Mouse (Mus musculus) heart, embryonic 14.5 days (tissue): ENCODE measurements around the gene Glyctk. TPM values are rescaled to one million over a fixed set of nuclear protein-coding genes. Genes with fewer than 3 reads are reported as not detected.
"Not testable (repeated sequence)": the region's sequence is repeated elsewhere in the genome, so short reads cannot be mapped to it uniquely, and the experiment has no call there.

Source experiments
- ATAC-seq: fragments of 200-750 bp; cut with Nextera tagmentation; 2 replicates; pipeline ENCODE4 v1.8.0; 2017; ENCODE audit warnings: low read depth, moderate TSS enrichment; ENCODE audit not compliant: insufficient number of reproducible peaks, insufficient read depth, low FRiP score
- H3K27ac ChIP-seq, 2 experiments: fragments of 200-500 bp in 1 of 2; fragments of 300-500 bp in 1 of 2; sonication (generic) in 1 of 2; replicated peaks in 1 of 2; 2 replicates each; pipeline ENCODE4 v1.5.1; 2012 to 2014; ENCODE audit warnings: low read depth in 2 of 2, low read length in 2 of 2, control low read depth in 1 of 2, mild to moderate bottlenecking in 1 of 2, mixed read lengths in 1 of 2; ENCODE audit not compliant: control insufficient read depth in 1 of 2, insufficient read depth in 1 of 2
- H3K27me3 ChIP-seq: fragments of 300-500 bp; sonication (generic); 2 replicates; pipeline ENCODE4 v1.6.1; 2014; ENCODE audit warnings: mild to moderate bottlenecking, low read length, control low read depth; ENCODE audit not compliant: control insufficient read depth, insufficient read depth
- H3K36me3 ChIP-seq: fragments of 300-500 bp; sonication (generic); 2 replicates; pipeline ENCODE4 v1.6.1; 2014; ENCODE audit warnings: mild to moderate bottlenecking, control low read depth, low read length, mixed read lengths; ENCODE audit not compliant: control insufficient read depth, insufficient read depth
- H3K4me1 ChIP-seq, 2 experiments: fragments of 200-500 bp in 1 of 2; fragments of 300-500 bp in 1 of 2; sonication (generic) in 1 of 2; 2 replicates each; pipeline ENCODE4 v1.6.1; 2012 to 2014; ENCODE audit warnings: low read length in 2 of 2, control low read depth in 1 of 2, mixed read lengths in 1 of 2; ENCODE audit not compliant: control insufficient read depth in 2 of 2, insufficient read depth in 2 of 2
- H3K4me2 ChIP-seq: fragments of 300-500 bp; sonication (generic); 2 replicates; pipeline ENCODE4 v1.6.1; 2014; ENCODE audit warnings: mild to moderate bottlenecking, low read length
- H3K4me3 ChIP-seq, 2 experiments: fragments of 200-500 bp in 1 of 2; fragments of 300-500 bp in 1 of 2; sonication (generic) in 1 of 2; 2 replicates each; pipeline ENCODE4 v1.5.1; 2012 to 2014; ENCODE audit warnings: low read length in 2 of 2, mild to moderate bottlenecking in 2 of 2, control low read depth in 1 of 2, low read depth in 1 of 2, moderate library complexity in 1 of 2; ENCODE audit not compliant: control insufficient read depth in 1 of 2, insufficient read depth in 1 of 2
- H3K9ac ChIP-seq: fragments of 300-500 bp; sonication (generic); 2 replicates; pipeline ENCODE4 v1.6.1; 2014; ENCODE audit warnings: mild to moderate bottlenecking, low read length
- H3K9me3 ChIP-seq: fragments of 300-500 bp; sonication (generic); 2 replicates; pipeline ENCODE4 v1.6.1; 2016; ENCODE audit warnings: low read length, control low read depth; ENCODE audit not compliant: control insufficient read depth
- WGBS: fragments of 180-500 bp; shearing (Covaris S2); extraction: QIAGEN DNeasy Blood & Tissue Kit; methylation state at CpG from one replicate; pipeline ENCODE4 v1.1.7; 2014; 5-methylcytosine and 5-hydroxymethylcytosine counted together
- polyA plus RNA-seq: library from polyadenylated mRNA; unstranded; fragments of >200 nt; fragmentation: Nextera tagmentation; extraction: Ambion mirVana; gene quantifications from 2 replicates; pipeline ENCODE4 v1.2.1, GENCODE M21; 2014

Gene Glyctk
- polyA plus RNA-seq, 1 experiment from 2014 or later = 1.0 TPM

DNA sequence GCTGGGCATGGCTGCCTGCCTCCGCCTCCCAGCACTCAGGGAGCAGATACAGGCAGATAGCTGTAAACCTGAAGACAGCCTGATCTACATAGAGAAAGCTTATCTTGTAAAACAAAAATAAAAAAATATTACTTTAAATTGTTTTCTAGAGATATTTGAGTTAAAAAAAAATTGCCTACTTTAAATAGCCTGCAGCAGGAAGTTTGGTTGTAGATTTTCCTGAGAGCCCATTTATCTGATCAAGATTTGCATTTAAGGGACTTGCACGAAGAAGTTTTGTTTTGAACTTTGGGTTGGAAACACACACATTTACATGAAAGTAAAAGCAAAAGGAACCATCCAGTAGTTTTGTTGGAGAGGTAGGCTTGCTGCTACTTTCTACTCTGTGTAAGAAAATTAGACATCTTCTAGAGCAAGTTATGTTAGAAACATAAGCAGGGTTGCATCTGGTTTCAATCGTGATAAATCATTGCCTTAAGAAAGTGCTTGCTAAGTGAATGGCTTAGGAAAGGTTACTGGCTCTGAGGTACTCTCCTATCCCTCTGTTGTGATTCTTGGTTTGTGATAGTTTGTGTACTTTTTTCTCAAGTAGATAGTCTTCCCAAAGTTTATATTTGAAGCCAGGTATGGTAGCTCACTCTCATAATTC lies 17.7 kb upstream of the Glyctk start:
- Histone ChIP-seq H3K27me3 (no peaks in the 10 kb centered on the region), H3K9me3 (no peaks in the 10 kb centered on the region), H3K36me3 (peaks cover 49% of the 10 kb centered on the region), H3K4me1 (peaks cover 5 to 46% of the 10 kb centered on the region in 2 experiments), H3K27ac (no peak overlapping the region), H3K4me3 (no peak overlapping the region), H3K4me2 (0 out of 2 replicates have a peak overlapping the region, but pooled peaks have one; percentile 34), H3K9ac (0 out of 2 replicates have a peak overlapping the region, but pooled peaks have one; percentile 11)
- no peak for ATAC-seq
- WGBS = 53% methylated on average over 3 of the region's 3 CpGs

DNA sequence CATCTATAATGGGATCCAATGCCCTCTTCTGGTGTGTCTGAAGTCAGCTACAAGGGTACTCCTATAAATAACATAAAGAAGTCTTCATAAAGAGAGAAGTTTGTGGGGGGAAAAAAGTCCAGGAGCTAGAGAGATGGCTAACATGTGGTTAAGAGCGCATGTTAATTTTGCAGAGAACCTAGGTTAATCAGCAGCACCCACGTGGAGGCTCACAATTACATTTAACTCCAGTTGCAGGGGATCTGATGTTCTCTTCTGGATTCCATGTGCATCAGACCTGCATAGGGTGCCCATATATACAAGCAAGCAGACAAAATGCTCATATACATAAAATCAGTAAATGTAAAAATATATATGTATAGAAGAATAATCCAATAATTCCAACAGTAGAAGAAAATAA lies 15.4 kb upstream of the Glyctk start:
- peaks cover 26% of the 10 kb centered on the region for H3K36me3 ChIP-seq
- H3K4me1 ChIP-seq = peaks cover 10 to 43% of the 10 kb centered on the region in 2 experiments
- no peak overlapping the region for H3K9ac ChIP-seq
- WGBS = 56% methylated on average over 2 of the region's 2 CpGs
- no peaks in the 10 kb centered on the region for H3K27me3 ChIP-seq
- no peaks in the 10 kb centered on the region for H3K9me3 ChIP-seq
- peak overlapping the region in 1 of 2 experiments; percentile 90; a peak in 2 of 4 replicates for H3K4me3 ChIP-seq
- ATAC-seq = no peak
- H3K27ac ChIP-seq = no peak overlapping the region
- H3K4me2 ChIP-seq = peak overlapping the region; percentile 78

DNA sequence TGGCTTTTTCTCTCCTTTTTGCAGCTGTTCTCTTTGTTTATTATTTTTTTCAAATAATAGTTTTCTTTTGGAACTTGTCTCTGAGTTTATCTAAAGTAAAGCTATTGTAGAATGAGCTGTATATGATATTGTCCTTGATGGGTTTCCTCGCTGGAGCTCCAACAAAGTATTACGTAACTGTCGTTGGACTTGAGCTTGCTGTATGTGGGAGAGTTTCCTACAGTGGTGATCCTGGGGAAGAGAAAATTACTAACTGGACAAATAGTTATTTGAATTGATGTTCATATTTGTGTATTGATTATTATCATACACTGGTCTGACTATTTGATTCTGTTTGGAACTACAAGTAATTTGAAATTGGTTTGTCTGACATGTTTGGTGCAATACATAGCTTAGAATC lies 14.6 kb upstream of the Glyctk start:
- H3K4me2 ChIP-seq = peak overlapping the region; percentile 78
- no peak overlapping the region for H3K27ac ChIP-seq
- no peaks in the 10 kb centered on the region for H3K9me3 ChIP-seq
- H3K4me3 ChIP-seq = peak overlapping the region; percentile 90 to 92; a peak in 3 of 4 replicates
- ATAC-seq = no peak
- 2% methylated on average over 3 of the region's 3 CpGs for WGBS
- H3K4me1 ChIP-seq = peaks cover 10 to 40% of the 10 kb centered on the region in 2 experiments
- H3K9ac ChIP-seq = peak overlapping the region; percentile 94
- H3K36me3 ChIP-seq = peaks cover 17% of the 10 kb centered on the region
- H3K27me3 ChIP-seq = no peaks in the 10 kb centered on the region

DNA sequence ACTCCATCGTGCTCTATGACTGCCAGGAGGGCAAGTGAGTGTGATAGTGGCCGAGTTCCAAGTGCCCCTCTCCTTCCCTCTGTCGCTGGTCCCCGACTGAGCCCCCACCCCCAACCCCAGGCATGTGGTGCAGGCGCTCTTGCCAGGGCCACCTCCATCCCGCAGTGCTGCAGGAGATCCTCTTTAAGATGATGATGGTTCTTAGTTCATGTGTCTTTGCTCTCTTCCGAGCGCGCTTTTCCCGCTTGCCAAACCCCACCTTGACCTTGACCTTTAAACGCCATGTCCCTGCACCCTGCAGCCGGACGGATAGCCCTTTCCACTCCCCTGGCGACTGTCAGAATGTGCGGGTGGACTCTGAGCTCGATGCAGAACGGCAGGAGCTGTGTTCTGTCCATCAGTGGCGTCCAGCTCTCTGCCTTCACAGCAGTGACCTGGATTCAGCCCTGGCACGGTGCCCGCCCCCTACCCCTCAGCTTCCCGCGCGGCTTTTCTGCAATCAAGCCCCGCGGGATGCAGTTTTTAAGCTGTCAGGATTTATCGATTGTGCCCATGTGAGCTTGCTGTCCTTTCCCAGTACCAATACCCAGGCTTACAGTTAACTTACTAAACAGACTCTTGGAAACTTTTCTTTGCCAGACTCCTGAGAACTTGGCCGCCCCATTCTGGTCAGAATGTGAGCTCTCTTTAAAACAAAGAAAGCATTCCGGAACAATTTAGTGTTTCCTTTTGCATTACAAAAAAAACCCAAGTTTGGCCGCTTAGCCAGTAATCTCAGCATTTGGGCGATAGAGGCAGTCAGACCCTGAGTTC lies 13.6 kb upstream of the Glyctk start:
- Histone ChIP-seq H3K36me3 (peaks cover 8% of the 10 kb centered on the region), H3K27me3 (no peaks in the 10 kb centered on the region), H3K4me1 (peaks cover 10 to 37% of the 10 kb centered on the region in 2 experiments), H3K9me3 (no peaks in the 10 kb centered on the region), H3K4me3 (peak overlapping the region; percentile 90 to 92), H3K9ac (peak overlapping the region; percentile 94), H3K4me2 (peak overlapping the region; percentile 78), H3K27ac (peak overlapping the region; percentile 95 to 96)
- peak; percentile 55 for ATAC-seq
- WGBS = under 1% methylated on average over 30 of the region's 30 CpGs

DNA sequence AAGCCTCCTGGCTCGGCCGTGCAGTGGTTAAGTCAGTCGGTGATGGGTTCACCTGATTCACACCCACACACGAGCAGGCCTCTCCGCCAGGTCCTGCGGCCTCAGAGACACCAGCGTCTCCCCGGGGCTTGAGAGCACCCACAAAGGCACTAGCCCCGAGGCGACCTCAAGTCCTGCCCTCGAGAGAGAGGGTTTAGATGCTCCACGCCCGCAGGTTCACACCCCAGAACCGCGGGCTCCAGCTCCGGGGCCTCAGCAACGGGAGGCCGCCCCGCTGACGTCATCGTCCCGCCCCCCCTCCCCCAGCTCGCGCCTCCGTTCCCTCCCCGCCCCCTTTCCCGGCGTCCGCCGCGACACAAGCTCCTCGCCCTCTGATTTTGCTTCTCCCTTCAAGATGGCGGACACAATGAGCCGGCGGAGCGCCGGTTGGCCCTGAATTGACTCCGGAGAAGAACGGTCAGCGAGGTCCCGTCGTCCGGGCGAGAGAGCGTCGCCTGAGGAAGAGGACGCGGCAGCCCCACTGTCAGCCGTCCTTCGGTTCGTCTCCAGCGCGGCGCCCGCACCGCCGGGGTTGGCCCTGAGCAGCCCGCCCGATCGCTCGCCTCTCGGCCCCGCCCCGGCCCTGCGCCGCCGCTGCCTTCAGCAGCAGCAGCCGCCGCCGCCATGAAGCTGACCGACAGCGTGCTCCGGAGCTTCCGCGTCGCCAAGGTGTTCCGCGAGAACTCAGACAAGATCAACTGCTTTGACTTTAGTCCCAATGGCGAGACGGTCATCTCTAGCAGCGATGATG lies 12.8 kb upstream of the Glyctk start, which contains the start of gene Wdr82:
TSS of gene Wdr82 (plus strand) at position 373 of the 790 bp plus-strand sequence.
- H3K4me2 ChIP-seq = peak within 1 kb of the TSS; percentile 78
- peak within 1 kb of the TSS; percentile 94 for H3K9ac ChIP-seq
- no peaks in the 10 kb centered on the region for H3K36me3 ChIP-seq
- H3K27ac ChIP-seq = peak within 1 kb of the TSS; percentile 95 to 96
- H3K4me3 ChIP-seq = peak within 1 kb of the TSS; percentile 90 to 92
- H3K9me3 ChIP-seq = no peaks in the 10 kb centered on the region
- under 1% methylated on average over 80 of the region's 81 CpGs for WGBS
- peak; percentile 88 for ATAC-seq
- H3K4me1 ChIP-seq = peaks cover 10 to 34% of the 10 kb centered on the region in 2 experiments
- H3K27me3 ChIP-seq = no peaks in the 10 kb centered on the region

DNA sequence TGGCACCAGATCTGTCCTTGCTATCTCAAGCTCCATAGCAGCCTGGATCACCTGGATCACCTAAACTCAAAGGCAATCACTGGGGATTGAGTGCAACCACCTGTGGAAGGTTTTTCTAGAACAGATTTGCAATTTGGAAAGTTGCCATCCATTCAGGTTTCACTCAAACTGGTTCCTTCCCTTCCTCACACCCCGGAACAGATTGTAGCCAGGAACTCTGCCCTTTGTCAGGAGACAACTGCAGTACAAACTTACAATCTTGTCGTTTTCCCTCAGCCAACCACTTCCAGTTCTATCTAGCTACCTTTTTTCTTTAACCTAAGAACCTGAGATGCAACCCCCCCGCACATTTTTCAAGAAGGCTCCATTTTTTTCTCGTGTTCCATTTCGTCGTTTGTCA lies 12.0 kb upstream of the Glyctk start:
- H3K9ac ChIP-seq = peak overlapping the region; percentile 94; the same call in 1 of the 2 replicates
- H3K27ac ChIP-seq = no peak overlapping the region
- WGBS = 34% methylated on average over 6 of the region's 6 CpGs

DNA sequence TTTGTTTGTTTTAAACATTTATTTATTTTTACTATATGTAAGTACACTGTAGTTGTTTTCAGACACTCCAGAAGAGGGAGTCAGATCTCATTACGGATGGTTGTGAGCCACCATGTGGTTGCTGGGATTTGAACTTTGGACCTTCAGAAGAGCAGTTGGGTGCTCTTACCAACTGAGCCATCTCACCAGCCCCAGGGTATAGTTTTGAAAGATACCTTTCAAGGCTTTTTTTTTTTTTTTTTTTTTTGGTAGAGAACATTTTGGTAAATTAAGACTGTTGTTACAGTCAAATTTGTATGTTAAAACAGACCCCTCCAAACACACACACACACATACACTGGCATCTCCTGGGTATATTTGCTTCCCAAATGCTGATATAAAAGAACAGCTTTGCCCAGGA lies 11.1 kb upstream of the Glyctk start:
- not testable (repeated sequence) for ATAC-seq, H3K4me2 ChIP-seq, H3K27ac ChIP-seq, H3K36me3 ChIP-seq, H3K27me3 ChIP-seq, H3K4me3 ChIP-seq, H3K9me3 ChIP-seq, H3K9ac ChIP-seq
- WGBS = 80% methylated on average over 1 of the region's 1 CpGs
- peaks cover 10 to 18% of the 10 kb centered on the region in 2 experiments for H3K4me1 ChIP-seq

More for the DNA sequence above, 12.0 kb upstream of the Glyctk start:
- Histone ChIP-seq H3K27me3 (no peaks in the 10 kb centered on the region), H3K4me1 (peaks cover 10 to 27% of the 10 kb centered on the region in 2 experiments), H3K4me3 (no peak overlapping the region; a peak in 1 of 4 replicates), H3K36me3 (no peaks in the 10 kb centered on the region), H3K9me3 (no peaks in the 10 kb centered on the region), H3K4me2 (peak overlapping the region; percentile 78)
- no peak for ATAC-seq
